Mouse (Mus musculus) G1E (cell line): ENCODE results near the gene Nup210.

Source experiments
- CTCF ChIP-seq: IDR thresholded peaks from 2 replicates; pipeline ENCODE4 v1.5.1; 2012; ENCODE audit warnings: low read depth, low read length, inconsistent platforms, mixed read lengths
- GATA1 ChIP-seq: IDR thresholded peaks from 2 replicates; pipeline ENCODE4 v1.6.1; 2012; ENCODE audit warnings: borderline replicate concordance, low read length, inconsistent platforms, mixed read lengths
- POLR2AphosphoS5 ChIP-seq: IDR thresholded peaks from 2 replicates; pipeline ENCODE4 v1.6.1; 2012; ENCODE audit warnings: low read depth, low read length, inconsistent platforms; ENCODE audit not compliant: insufficient replicate concordance
- TAL1 ChIP-seq: conservative IDR thresholded peaks from 2 replicates; pipeline ENCODE4 v1.6.1; 2012; ENCODE audit warnings: low read depth, low read length, inconsistent platforms, mixed read lengths

DNA sequence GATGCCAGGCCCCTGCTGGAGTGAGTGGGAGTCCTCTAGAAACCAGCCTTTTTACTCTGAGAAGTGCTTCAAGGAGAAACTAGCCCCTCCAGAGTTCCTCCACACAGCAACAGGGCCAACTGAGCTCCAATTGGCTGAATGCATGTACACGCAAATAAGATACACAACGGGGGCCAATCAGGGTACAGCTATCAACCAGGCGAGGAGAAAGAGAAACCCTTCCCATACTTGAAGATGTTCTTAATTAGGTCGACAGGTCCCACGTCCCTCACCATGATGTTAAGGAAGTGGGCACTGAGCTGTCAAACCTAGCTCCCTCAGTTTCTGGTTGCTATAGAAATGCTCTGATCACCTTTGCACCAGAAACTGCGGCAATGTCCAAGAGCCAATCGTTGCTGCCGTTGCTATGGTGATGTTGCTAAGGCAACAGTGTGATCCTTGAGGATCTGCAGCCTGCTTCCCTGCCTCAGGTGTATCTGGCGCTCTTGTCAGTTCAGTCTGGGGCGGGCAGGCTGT, 37.0 kb upstream of the Nup210 start:
- no peak for TF ChIP-seq POLR2AphosphoS5
- no peak for TF ChIP-seq GATA1
- TF ChIP-seq CTCF: no peak
- TF ChIP-seq TAL1: no peak
